Mouse (Mus musculus) brain, embryonic 14.5 days (tissue): ENCODE data around the gene Rps8. TPM values are rescaled to one million over a fixed set of nuclear protein-coding genes. Genes with fewer than 3 reads are reported as not detected.
A peak's percentile ranks its signal among the peaks of the same experiment; 100 is the strongest.

Experiments used
- DNase-seq: peaks from one replicate; pipeline ENCODE4 v3.0.0-alpha.2; 2011; ENCODE audit warnings: low read depth
- CTCF ChIP-seq: fragments of 200-500 bp; IDR thresholded peaks from 2 replicates; pipeline ENCODE4 v1.5.1; 2012; ENCODE audit warnings: inconsistent platforms, mild to moderate bottlenecking, moderate library complexity, borderline replicate concordance; ENCODE audit not compliant: insufficient read depth, insufficient read length; ENCODE audit errors: extremely low read depth
- POLR2A ChIP-seq: fragments of 200-500 bp; IDR thresholded peaks from 2 replicates; pipeline ENCODE4 v1.6.1; 2012; ENCODE audit warnings: mild to moderate bottlenecking, inconsistent platforms, borderline replicate concordance; ENCODE audit not compliant: poor library complexity, insufficient read depth, insufficient read length, severe bottlenecking; ENCODE audit errors: extremely low read depth
- polyA plus RNA-seq: library from polyadenylated mRNA; depleted of rRNA; stranded (reverse); fragments of >200 nt; gene quantifications from 2 replicates; pipeline ENCODE4 v1.2.3, GENCODE M21; 2012

Rps8 gene
- polyA plus RNA-seq, 1 experiment: 897 TPM

GRCm38 (mm10) chr4:117143023-117143422, 13.0 kb downstream of the Rps8 start:
- no peak for DNase-seq
- TF ChIP-seq POLR2A (no peak), CTCF (no peak)

GRCm38 (mm10) chr4:117140613-117141012, 15.4 kb downstream of the Rps8 start:
- TF ChIP-seq POLR2A (no peak), CTCF (no peak)
- peak; percentile 40 for DNase-seq

GRCm38 (mm10) chr4:117139217-117139612, 16.8 kb downstream of the Rps8 start:
- peak; percentile 48; the same call in 1 of the 2 replicates for TF ChIP-seq CTCF
- TF ChIP-seq POLR2A: no peak
- peak; percentile 67 for DNase-seq

- no peak for DNase-seq
- TF ChIP-seq CTCF (no peak), POLR2A (no peak)
Observed at GRCm38 (mm10) chr4:117138295-117139216, 17.5 kb downstream of the Rps8 start.

GRCm38 (mm10) chr4:117136034-117136433, 20.0 kb downstream of the Rps8 start:
- TF ChIP-seq POLR2A (no peak), CTCF (no peak)
- DNase-seq: no peak

GRCm38 (mm10) chr4:117134601-117134995, 21.4 kb downstream of the Rps8 start:
- DNase-seq: no peak

GRCm38 (mm10) chr4:117133817-117134600, 22.0 kb downstream of the Rps8 start, which contains the start of gene Plk3:
TSS of gene Plk3 (minus strand) at chr4:117133963.
- peak; percentile 98 for DNase-seq
- TF ChIP-seq CTCF (peak; percentile 20; the same call in 1 of the 2 replicates), POLR2A (peak; percentile 63)

More at GRCm38 (mm10) chr4:117134601-117134995, 21.4 kb downstream of the Rps8 start:
- no peak for TF ChIP-seq POLR2A
- TF ChIP-seq CTCF: no peak

- DNase-seq: peak; percentile 40
- TF ChIP-seq POLR2A (no peak), CTCF (no peak)
Observed at GRCm38 (mm10) chr4:117133366-117133796, 22.7 kb downstream of the Rps8 start.

GRCm38 (mm10) chr4:117132794-117133143, 23.3 kb downstream of the Rps8 start:
- TF ChIP-seq CTCF (no peak), POLR2A (no peak)
- DNase-seq: no peak

- peak; percentile 85 for DNase-seq
Observed at GRCm38 (mm10) chr4:117131890-117132793, 23.9 kb downstream of the Rps8 start.

More at GRCm38 (mm10) chr4:117131890-117132793, 23.9 kb downstream of the Rps8 start:
- TF ChIP-seq POLR2A: no peak
- TF ChIP-seq CTCF: no peak
